In the genomic region with DNA sequence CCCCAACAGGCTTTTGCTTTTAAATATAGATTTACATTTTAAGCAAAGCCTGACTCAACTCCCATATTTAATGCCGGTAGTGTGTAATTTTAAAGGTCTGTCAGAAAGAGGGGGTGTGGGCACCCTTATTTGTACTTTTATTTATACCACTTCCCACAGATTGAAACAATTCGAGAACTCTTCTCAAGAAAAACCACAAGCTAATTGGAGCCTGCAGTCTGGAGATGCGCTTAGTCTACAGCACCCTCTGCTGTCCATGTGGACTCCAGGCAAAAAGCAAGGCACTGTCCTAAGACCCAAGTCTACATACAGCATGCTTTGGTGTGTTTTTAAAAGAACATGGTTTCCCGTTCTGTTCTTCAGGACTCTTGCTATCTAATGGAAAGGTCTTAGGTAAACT, we compare ENCODE assay signal across 9 mouse cellular contexts. TPM values are rescaled to one million over a fixed set of nuclear protein-coding genes. Genes with fewer than 3 reads are reported as not detected.
DNase-seq lines count a peak whose midpoint lies in the region; ATAC-seq and TF ChIP-seq lines count a peak whose summit lies in the region.
"Had no signal": no experiment of that assay in that cellular context is flagged by ENCODE, and none has a peak within 500 bp of the region (broad histone marks: within the 10 kb centered on the region; RNA-seq: fewer than 3 reads in every experiment).

No protein-coding gene starts in this region.

- H3K27ac ChIP-seq in bone marrow, adult 2 months (ENCODE audit: control insufficient read depth, insufficient read depth, low read depth, low read length, poor library complexity), result no peak overlapping the region
- H3K27ac ChIP-seq in embryonic facial prominence, embryonic 15.5 days (replicated peaks), result no peak overlapping the region
- peak overlapping the region; percentile 88 to 93 for H3K27ac ChIP-seq in heart, embryonic 14.5 days (replicated peaks in 1 of 2; ENCODE audit: control insufficient read depth in 1 of 2, insufficient read depth in 1 of 2, low read depth in 2 of 2, low read length in 2 of 2)
- no peak overlapping the region for H3K27ac ChIP-seq in liver, embryonic 14.5 days
- H3K27ac ChIP-seq: liver, embryonic 13.5 days had no signal

- H3K9ac ChIP-seq in embryonic facial prominence, embryonic 15.5 days, result no peak overlapping the region
- H3K9ac ChIP-seq in heart, embryonic 14.5 days (ENCODE audit: low read length), result peak overlapping the region; percentile 38; the same call in 1 of the 2 replicates
- H3K9ac ChIP-seq in liver, embryonic 14.5 days (replicated peaks), result no peak overlapping the region
- H3K9ac ChIP-seq: liver, embryonic 13.5 days had no signal

- peak; percentile 84 for ATAC-seq in embryonic facial prominence, embryonic 15.5 days (ENCODE audit: insufficient number of reproducible peaks, low FRiP score, low TSS enrichment, low read depth)
- 0 out of 2 replicates have a peak, but pooled peaks have one; percentile 46 for ATAC-seq in heart, embryonic 14.5 days (ENCODE audit: insufficient number of reproducible peaks, insufficient read depth, low FRiP score, low read depth)
- ATAC-seq in liver, embryonic 14.5 days (ENCODE audit: insufficient read depth), result no peak
- ATAC-seq in neutrophil, adult 5-6 weeks (ENCODE audit: extremely low read depth, insufficient number of reproducible peaks, low FRiP score, poor library complexity, severe bottlenecking), result 0 out of 2 replicates have a peak, but pooled peaks have one; percentile 26

- H3K4me3 ChIP-seq in bone marrow, adult 2 months (replicated peaks; ENCODE audit: control insufficient read depth, low read depth, low read length), result no peak overlapping the region
- no peak overlapping the region for H3K4me3 ChIP-seq in embryonic facial prominence, embryonic 15.5 days (replicated peaks)
- no peak overlapping the region for H3K4me3 ChIP-seq in heart, embryonic 14.5 days (ENCODE audit: control insufficient read depth in 1 of 2, insufficient read depth in 1 of 2, low read depth in 1 of 2, low read length in 2 of 2)
- H3K4me3 ChIP-seq in liver, embryonic 14.5 days (ENCODE audit: insufficient read depth in 1 of 2, low read depth in 2 of 2, low read length in 2 of 2), result no peak overlapping the region
- H3K4me3 ChIP-seq: liver, embryonic 13.5 days had no signal

- peak overlapping the region; percentile 30 for H3K4me2 ChIP-seq in embryonic facial prominence, embryonic 15.5 days (replicated peaks)
- H3K4me2 ChIP-seq in heart, embryonic 14.5 days (ENCODE audit: low read length), result peak overlapping the region; percentile 49
- no peak overlapping the region for H3K4me2 ChIP-seq in liver, embryonic 14.5 days (ENCODE audit: low read depth)
- H3K4me2 ChIP-seq: liver, embryonic 13.5 days had no signal

- WGBS in bone marrow, adult 2 months, result 12% methylated on average over 4 of the region's 4 CpGs
- 13% methylated on average over 4 of the region's 4 CpGs for WGBS in embryonic facial prominence, embryonic 15.5 days
- WGBS in heart, embryonic 14.5 days, result 18% methylated on average over 4 of the region's 4 CpGs
- 23% methylated on average over 4 of the region's 4 CpGs for WGBS in liver, embryonic 14.5 days (ENCODE audit: insufficient replicate concordance)

- peaks cover 6% of the 10 kb centered on the region; the same call in 1 of the 2 replicates for H3K36me3 ChIP-seq in embryonic facial prominence, embryonic 15.5 days
- peaks cover 22% of the 10 kb centered on the region for H3K36me3 ChIP-seq in heart, embryonic 14.5 days (ENCODE audit: control insufficient read depth, insufficient read depth, low read length)
- peaks cover 6% of the 10 kb centered on the region for H3K36me3 ChIP-seq in liver, embryonic 14.5 days (replicated peaks; ENCODE audit: control insufficient read depth, insufficient read depth, low read depth)

- no peak for TF ChIP-seq POLR2A in bone marrow, adult 2 months (IDR thresholded peaks at IDR 0.05; ENCODE audit: borderline replicate concordance, control insufficient read depth, low read depth, low read length)

- no peak for TF ChIP-seq EP300 in liver, embryonic 14.5 days (IDR thresholded peaks at IDR 0.05; ENCODE audit: low read depth)

- TF ChIP-seq CTCF in bone marrow, adult 2 months (IDR thresholded peaks at IDR 0.05; ENCODE audit: control insufficient read depth, insufficient read depth, low read length), result peak; percentile 61
- peak; percentile 62 for TF ChIP-seq CTCF in liver, embryonic 14.5 days (IDR thresholded peaks at IDR 0.05; ENCODE audit: low read depth)

- no peaks in the 10 kb centered on the region for H3K27me3 ChIP-seq in embryonic facial prominence, embryonic 15.5 days
- H3K27me3 ChIP-seq in heart, embryonic 14.5 days (ENCODE audit: control insufficient read depth, insufficient read depth, low read length), result no peaks in the 10 kb centered on the region
- no peaks in the 10 kb centered on the region for H3K27me3 ChIP-seq in liver, embryonic 14.5 days (ENCODE audit: control insufficient read depth, insufficient read depth, low read length)
- H3K27me3 ChIP-seq: liver, embryonic 13.5 days had no signal

- no peaks in the 10 kb centered on the region for H3K4me1 ChIP-seq in bone marrow, adult 2 months (ENCODE audit: control insufficient read depth, insufficient read depth, low read length)
- peaks cover 10% of the 10 kb centered on the region for H3K4me1 ChIP-seq in embryonic facial prominence, embryonic 15.5 days
- H3K4me1 ChIP-seq in heart, embryonic 14.5 days (ENCODE audit: control insufficient read depth in 2 of 2, insufficient read depth in 2 of 2, low read length in 2 of 2), result peaks cover 13 to 19% of the 10 kb centered on the region in 2 experiments
- H3K4me1 ChIP-seq in liver, embryonic 14.5 days (replicated peaks; ENCODE audit: control insufficient read depth in 2 of 2, insufficient read depth in 2 of 2, low read length in 1 of 2), result no peaks in the 10 kb centered on the region
- H3K4me1 ChIP-seq: liver, embryonic 13.5 days had no signal

- peak; percentile 62 for DNase-seq in ES-CJ7 (ENCODE audit: low read depth, low spot score)
- peak; percentile 70 to 81 for DNase-seq in kidney, postnatal 4 days
- DNase-seq in liver, embryonic 14.5 days (ENCODE audit: low read depth in 3 of 3, low spot score in 3 of 3), result no peak
- peak; percentile 33 to 41 for DNase-seq in urinary bladder, postnatal 36 days (ENCODE audit: low spot score in 2 of 2)
- DNase-seq: liver, embryonic 13.5 days had no signal

- no peaks in the 10 kb centered on the region for H3K9me3 ChIP-seq in embryonic facial prominence, embryonic 15.5 days (replicated peaks)
- no peaks in the 10 kb centered on the region for H3K9me3 ChIP-seq in heart, embryonic 14.5 days (ENCODE audit: control insufficient read depth, low read length)
- no peaks in the 10 kb centered on the region for H3K9me3 ChIP-seq in liver, embryonic 14.5 days (ENCODE audit: control insufficient read depth, low read length)
- H3K9me3 ChIP-seq: liver, embryonic 13.5 days had no signal

RNA-seq across cellular contexts. Expression of a gene that starts 17.3 kb away (rescaled TPM):
- 12.3 and 15.5 TPM in 2 replicates for polyA plus RNA-seq in bone marrow, adult 2 months (2011; ENCODE audit: insufficient read depth, insufficient read length, low replicate concordance, missing spikeins)
- 74.8 and 77.8 TPM in 2 replicates for polyA plus RNA-seq in embryonic facial prominence, embryonic 15.5 days (2015; fragmentation: Nextera tagmentation; extraction: Ambion mirVana)
- polyA plus RNA-seq in heart, embryonic 14.5 days (2014; fragmentation: Nextera tagmentation; extraction: Ambion mirVana), result 52.0 and 58.1 TPM in 2 replicates
- 13.8 and 17.5 TPM in 2 replicates for polyA plus RNA-seq in liver, embryonic 14.5 days (2012; rRNA removed)
- 23.7 and 26.7 TPM in 2 replicates for polyA plus RNA-seq in liver, embryonic 14.5 days (2014; fragmentation: Nextera tagmentation; extraction: Ambion mirVana)
- total RNA-seq in neutrophil, adult 5-6 weeks (2017), result 17.8 and 19.5 TPM in 2 replicates

RNA-seq across cellular contexts. Expression of a gene that starts 30.5 kb away (rescaled TPM):
- 0.60 TPM in 1 of 2 replicates, not detected in the other for polyA plus RNA-seq in bone marrow, adult 2 months (2011; ENCODE audit: insufficient read depth, insufficient read length, low replicate concordance, missing spikeins)
- 4.7 and 4.9 TPM in 2 replicates for polyA plus RNA-seq in embryonic facial prominence, embryonic 15.5 days (2015; fragmentation: Nextera tagmentation; extraction: Ambion mirVana)
- 2.8 and 2.9 TPM in 2 replicates for polyA plus RNA-seq in heart, embryonic 14.5 days (2014; fragmentation: Nextera tagmentation; extraction: Ambion mirVana)
- 0.21 and 0.24 TPM in 2 replicates for polyA plus RNA-seq in liver, embryonic 14.5 days (2012; rRNA removed)
- 0.09 and 0.30 TPM in 2 replicates for polyA plus RNA-seq in liver, embryonic 14.5 days (2014; fragmentation: Nextera tagmentation; extraction: Ambion mirVana)
- total RNA-seq in neutrophil, adult 5-6 weeks (2017), result not detected in 2 replicates

Comparison
In these comparisons a context has a peak if more than half of its experiments do, and no peak if none do; other contexts are left out.
1. DNase-seq: peak in ES-CJ7 (single experiment), kidney, postnatal 4 days (2 of 2) and urinary bladder, postnatal 36 days (2 of 2); none in liver, embryonic 14.5 days (0 of 3).
2. H3K27ac ChIP-seq: peak in heart, embryonic 14.5 days (2 of 2); none in bone marrow, adult 2 months (single experiment), embryonic facial prominence, embryonic 15.5 days (single experiment) and liver, embryonic 14.5 days (single experiment).